Mouse (Mus musculus): ENCODE data around the gene Lrrc8d. TPM values are rescaled to one million over a fixed set of nuclear protein-coding genes. Genes with fewer than 3 reads are reported as not detected.

Lrrc8d gene
- polyA plus RNA-seq, 1 experiment from 2014 or later: 19.2 TPM

DNA sequence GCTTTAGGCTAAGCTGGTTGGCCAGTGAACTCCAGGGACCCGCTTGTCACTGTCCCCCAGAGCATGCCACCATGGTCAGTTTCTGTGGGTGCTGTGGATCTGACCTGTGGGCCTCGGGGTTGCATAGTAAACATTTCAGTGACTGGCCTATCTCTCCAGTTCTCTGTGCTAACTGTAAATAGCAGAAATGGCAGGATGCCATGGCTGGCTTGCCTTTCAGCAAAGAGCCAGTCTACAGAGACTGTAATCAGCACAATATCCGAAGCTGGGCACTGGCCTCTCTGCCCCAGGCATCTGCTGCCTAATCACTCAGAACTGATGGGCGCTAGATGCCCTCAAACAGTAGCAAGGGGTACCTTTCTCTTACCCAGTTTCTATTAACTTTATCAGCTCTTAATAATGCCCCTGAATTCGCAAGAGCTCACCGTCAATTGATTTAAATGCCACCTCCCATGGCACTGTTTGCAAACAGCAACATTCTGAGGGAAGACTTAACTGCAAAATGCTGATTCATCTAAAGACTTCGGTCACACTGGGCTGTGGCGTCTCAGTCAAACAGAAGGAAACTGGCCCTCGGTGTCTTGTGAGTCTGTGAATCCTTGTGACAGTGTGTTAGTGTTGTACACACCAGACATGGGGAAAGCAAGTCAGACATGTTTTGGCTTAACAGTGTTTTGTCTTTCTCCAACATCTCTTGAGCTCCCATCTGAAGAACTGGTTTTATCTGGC, 117.6 kb downstream of the Lrrc8d start:
- peaks cover 11% of the 10 kb centered on the region for H3K9me3 ChIP-seq (ENCODE audit: control insufficient read depth, low read length)
- H3K27ac ChIP-seq (ENCODE audit: low read depth): no peak overlapping the region
- no peaks in the 10 kb centered on the region for H3K4me1 ChIP-seq (replicated peaks; ENCODE audit: control insufficient read depth, insufficient read depth, low read length)
- DNase-seq (ENCODE audit: low spot score) (no peak), ATAC-seq (replicated peaks; ENCODE audit: low FRiP score, low TSS enrichment, low read depth) (no peak)
- H3K27me3 ChIP-seq (replicated peaks; ENCODE audit: control insufficient read depth, insufficient read depth, low read length): no peaks in the 10 kb centered on the region
- no peak overlapping the region for H3K9ac ChIP-seq (ENCODE audit: low read length)
- H3K36me3 ChIP-seq (ENCODE audit: control insufficient read depth, insufficient read depth, low read length): peaks cover 16% of the 10 kb centered on the region
- WGBS: 87% methylated on average over 9 of the region's 9 CpGs
- H3K4me3 ChIP-seq (ENCODE audit: low read depth, low read length): no peak overlapping the region
- H3K4me2 ChIP-seq (ENCODE audit: low read length): no peak overlapping the region

GRCm38 (mm10) chr5:105818411-105818810, 118.6 kb downstream of the Lrrc8d start:
- no peak overlapping the region for H3K27ac ChIP-seq (ENCODE audit: low read depth)
- no peaks in the 10 kb centered on the region for H3K27me3 ChIP-seq (replicated peaks; ENCODE audit: control insufficient read depth, insufficient read depth, low read length)
- H3K36me3 ChIP-seq (ENCODE audit: control insufficient read depth, insufficient read depth, low read length): peaks cover 6% of the 10 kb centered on the region
- WGBS: 76% methylated on average over 5 of the region's 5 CpGs
- no peaks in the 10 kb centered on the region for H3K4me1 ChIP-seq (replicated peaks; ENCODE audit: control insufficient read depth, insufficient read depth, low read length)
- peaks cover 1% of the 10 kb centered on the region for H3K9me3 ChIP-seq (ENCODE audit: control insufficient read depth, low read length)
- ATAC-seq (replicated peaks; ENCODE audit: low FRiP score, low TSS enrichment, low read depth) (no peak), DNase-seq (ENCODE audit: low spot score) (no peak)
- no peak overlapping the region for H3K4me3 ChIP-seq (ENCODE audit: low read depth, low read length)
- no peak overlapping the region for H3K4me2 ChIP-seq (ENCODE audit: low read length)
- no peak overlapping the region for H3K9ac ChIP-seq (ENCODE audit: low read length)

- H3K27me3 ChIP-seq (replicated peaks; ENCODE audit: control insufficient read depth, insufficient read depth, low read length): no peaks in the 10 kb centered on the region
- WGBS: 51% methylated on average over 6 of the region's 6 CpGs
- H3K9me3 ChIP-seq (ENCODE audit: control insufficient read depth, low read length): no peaks in the 10 kb centered on the region
- ATAC-seq (replicated peaks; ENCODE audit: low FRiP score, low TSS enrichment, low read depth) (no peak), DNase-seq (ENCODE audit: low spot score) (no peak)
- H3K36me3 ChIP-seq (ENCODE audit: control insufficient read depth, insufficient read depth, low read length): no peaks in the 10 kb centered on the region
- H3K4me2 ChIP-seq (ENCODE audit: low read length): no peak overlapping the region
- no peak overlapping the region for H3K27ac ChIP-seq (ENCODE audit: low read depth)
- no peak overlapping the region for H3K4me3 ChIP-seq (ENCODE audit: low read depth, low read length)
- no peaks in the 10 kb centered on the region for H3K4me1 ChIP-seq (replicated peaks; ENCODE audit: control insufficient read depth, insufficient read depth, low read length)
- no peak overlapping the region for H3K9ac ChIP-seq (ENCODE audit: low read length)
Measured at GRCm38 (mm10) chr5:105821390-105821789, 121.6 kb downstream of the Lrrc8d start.

- Histone ChIP-seq H3K4me3 (ENCODE audit: low read depth, low read length) (no peak overlapping the region), H3K4me1 (replicated peaks; ENCODE audit: control insufficient read depth, insufficient read depth, low read length) (no peaks in the 10 kb centered on the region), H3K27me3 (replicated peaks; ENCODE audit: control insufficient read depth, insufficient read depth, low read length) (no peaks in the 10 kb centered on the region), H3K9me3 (ENCODE audit: control insufficient read depth, low read length) (no peaks in the 10 kb centered on the region), H3K27ac (ENCODE audit: low read depth) (no peak overlapping the region), H3K36me3 (ENCODE audit: control insufficient read depth, insufficient read depth, low read length) (no peaks in the 10 kb centered on the region), H3K9ac (ENCODE audit: low read length) (no peak overlapping the region), H3K4me2 (ENCODE audit: low read length) (no peak overlapping the region)
- no peak for ATAC-seq (replicated peaks; ENCODE audit: low FRiP score, low TSS enrichment, low read depth)
- no peak for DNase-seq (ENCODE audit: low spot score)
- WGBS: 68% methylated on average over 15 of the region's 15 CpGs
Measured at GRCm38 (mm10) chr5:105822521-105823498, 123.0 kb downstream of the Lrrc8d start.

- ATAC-seq (replicated peaks; ENCODE audit: low FRiP score, low TSS enrichment, low read depth) (no peak), DNase-seq (ENCODE audit: low spot score) (no peak)
- no peaks in the 10 kb centered on the region for H3K27me3 ChIP-seq (replicated peaks; ENCODE audit: control insufficient read depth, insufficient read depth, low read length)
- no peak overlapping the region for H3K9ac ChIP-seq (ENCODE audit: low read length)
- H3K4me3 ChIP-seq (ENCODE audit: low read depth, low read length): no peak overlapping the region
- H3K27ac ChIP-seq (ENCODE audit: low read depth): no peak overlapping the region
- no peaks in the 10 kb centered on the region for H3K9me3 ChIP-seq (ENCODE audit: control insufficient read depth, low read length)
- H3K4me2 ChIP-seq (ENCODE audit: low read length): no peak overlapping the region
- H3K36me3 ChIP-seq (ENCODE audit: control insufficient read depth, insufficient read depth, low read length): no peaks in the 10 kb centered on the region
- H3K4me1 ChIP-seq (replicated peaks; ENCODE audit: control insufficient read depth, insufficient read depth, low read length): peaks cover 2% of the 10 kb centered on the region; the same call in 1 of the 2 replicates
- 53% methylated on average over 7 of the region's 7 CpGs for WGBS
Measured at GRCm38 (mm10) chr5:105824282-105824681, 124.5 kb downstream of the Lrrc8d start.

DNA sequence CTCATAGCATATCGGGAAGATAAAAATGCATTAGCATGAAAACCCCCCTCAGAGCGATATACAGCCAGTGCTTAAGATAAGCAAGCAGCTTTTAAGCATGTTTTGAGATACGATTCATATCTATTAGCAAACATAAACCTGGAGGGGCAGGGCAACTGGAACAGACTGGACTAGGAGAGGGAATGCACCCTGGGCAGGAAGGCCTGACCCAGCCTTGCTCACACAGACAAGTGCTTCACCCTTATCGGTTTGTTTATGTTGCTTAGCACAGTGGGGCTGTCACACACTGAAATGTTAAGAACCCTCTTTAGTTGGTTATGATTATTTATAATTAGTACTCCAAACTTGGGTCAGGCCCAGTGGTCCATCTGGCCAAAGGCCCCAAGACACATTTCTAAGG, 125.1 kb downstream of the Lrrc8d start:
- Histone ChIP-seq H3K36me3 (ENCODE audit: control insufficient read depth, insufficient read depth, low read length) (no peaks in the 10 kb centered on the region), H3K4me3 (ENCODE audit: low read depth, low read length) (no peak overlapping the region), H3K4me2 (ENCODE audit: low read length) (no peak overlapping the region), H3K27ac (ENCODE audit: low read depth) (no peak overlapping the region), H3K27me3 (replicated peaks; ENCODE audit: control insufficient read depth, insufficient read depth, low read length) (no peaks in the 10 kb centered on the region), H3K9ac (ENCODE audit: low read length) (no peak overlapping the region), H3K9me3 (ENCODE audit: control insufficient read depth, low read length) (no peaks in the 10 kb centered on the region), H3K4me1 (replicated peaks; ENCODE audit: control insufficient read depth, insufficient read depth, low read length) (peaks cover 3% of the 10 kb centered on the region; the same call in 1 of the 2 replicates)
- DNase-seq (ENCODE audit: low spot score): no peak
- ATAC-seq (replicated peaks; ENCODE audit: low FRiP score, low TSS enrichment, low read depth): no peak
- 47% methylated on average over 4 of the region's 4 CpGs for WGBS

DNA sequence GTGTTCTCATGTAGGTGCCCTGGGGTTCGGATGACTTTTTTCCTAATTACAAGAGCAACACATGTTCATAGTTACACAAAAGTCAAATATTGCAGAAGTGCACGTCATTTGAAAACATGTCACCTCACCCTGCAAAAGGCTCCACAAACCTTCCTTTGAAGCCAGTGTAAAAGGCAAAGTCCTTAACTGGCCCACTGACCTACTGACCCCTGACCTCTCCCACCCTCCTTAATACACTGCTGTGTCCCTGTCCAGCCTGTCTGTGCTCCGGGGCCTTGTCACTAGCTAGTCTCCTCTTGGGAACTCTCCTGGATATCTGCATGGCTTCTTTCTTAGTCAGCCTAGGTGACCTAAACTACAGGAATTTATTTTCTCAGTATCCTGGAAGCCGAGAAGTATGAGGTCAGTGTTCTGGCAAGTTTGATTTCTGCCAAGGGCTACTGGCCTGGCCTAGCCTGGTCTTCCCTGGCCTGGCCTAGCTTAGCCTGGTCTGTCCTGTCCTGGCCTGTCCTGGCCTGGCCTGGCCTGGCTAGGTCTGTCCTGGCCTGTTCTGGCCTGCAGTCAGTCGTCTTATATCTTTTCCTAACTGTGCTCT, 127.2 kb downstream of the Lrrc8d start:
- WGBS: 68% methylated on average over 5 of the region's 5 CpGs

GRCm38 (mm10) chr5:105828050-105828449, 128.3 kb downstream of the Lrrc8d start:
- Histone ChIP-seq H3K4me2 (ENCODE audit: low read length) (no peak overlapping the region), H3K27ac (ENCODE audit: low read depth) (no peak overlapping the region), H3K4me3 (ENCODE audit: low read depth, low read length) (no peak overlapping the region), H3K4me1 (replicated peaks; ENCODE audit: control insufficient read depth, insufficient read depth, low read length) (peaks cover 3% of the 10 kb centered on the region; the same call in 1 of the 2 replicates), H3K27me3 (replicated peaks; ENCODE audit: control insufficient read depth, insufficient read depth, low read length) (no peaks in the 10 kb centered on the region), H3K9me3 (ENCODE audit: control insufficient read depth, low read length) (no peaks in the 10 kb centered on the region), H3K9ac (ENCODE audit: low read length) (no peak overlapping the region), H3K36me3 (ENCODE audit: control insufficient read depth, insufficient read depth, low read length) (no peaks in the 10 kb centered on the region)
- DNase-seq (ENCODE audit: low spot score) (no peak), ATAC-seq (replicated peaks; ENCODE audit: low FRiP score, low TSS enrichment, low read depth) (no peak)
- WGBS: 92% methylated on average over 3 of the region's 3 CpGs

More for the DNA sequence above, 127.2 kb downstream of the Lrrc8d start:
- peaks cover 3% of the 10 kb centered on the region; the same call in 1 of the 2 replicates for H3K4me1 ChIP-seq (replicated peaks; ENCODE audit: control insufficient read depth, insufficient read depth, low read length)
- no peak overlapping the region for H3K9ac ChIP-seq (ENCODE audit: low read length)
- H3K4me2 ChIP-seq (ENCODE audit: low read length): no peak overlapping the region
- no peak overlapping the region for H3K4me3 ChIP-seq (ENCODE audit: low read depth, low read length)
- DNase-seq (ENCODE audit: low spot score): no peak
- H3K27me3 ChIP-seq (replicated peaks; ENCODE audit: control insufficient read depth, insufficient read depth, low read length): no peaks in the 10 kb centered on the region
- H3K27ac ChIP-seq (ENCODE audit: low read depth): no peak overlapping the region
- no peaks in the 10 kb centered on the region for H3K9me3 ChIP-seq (ENCODE audit: control insufficient read depth, low read length)
- H3K36me3 ChIP-seq (ENCODE audit: control insufficient read depth, insufficient read depth, low read length): no peaks in the 10 kb centered on the region
- no peak for ATAC-seq (replicated peaks; ENCODE audit: low FRiP score, low TSS enrichment, low read depth)
